Mouse (Mus musculus) heart, adult 8-10 months (tissue): ENCODE measurements around the gene Smoc2. TPM values are rescaled to one million over a fixed set of nuclear protein-coding genes. Genes with fewer than 3 reads are reported as not detected.

Experiments used
- DNase-seq: peaks from one replicate; pipeline ENCODE4 v3.0.0; 2022; ENCODE audit warnings: low spot score
- total RNA-seq, 4 experiments: library from RNA; stranded (reverse); gene quantifications; 2 replicates each; pipeline ENCODE4 v1.2.4; 2022

The Smoc2 gene
- total RNA-seq, 4 experiments from 2014 or later = 39.4 to 55.1 (median 46.0) TPM

DNA sequence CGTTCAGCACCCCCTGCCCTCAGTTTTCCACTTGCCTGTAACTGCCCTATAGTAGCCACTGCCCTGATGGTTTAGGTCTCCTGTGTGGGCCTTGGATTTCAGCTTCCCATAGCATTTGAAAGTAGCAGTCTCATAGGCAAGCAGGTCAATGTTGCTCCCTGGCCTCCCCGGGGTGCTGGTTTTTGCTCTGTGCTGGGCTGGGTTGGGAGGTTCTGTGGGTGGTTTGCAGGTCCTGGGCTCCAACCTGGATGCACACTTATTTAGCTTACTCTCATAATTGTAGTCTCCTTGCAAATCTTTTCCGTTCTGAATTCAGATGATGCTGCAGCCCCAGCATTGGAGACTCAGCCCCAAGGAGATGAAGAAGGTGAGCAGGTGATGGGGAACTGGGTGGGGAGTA, 67.6 kb downstream of the Smoc2 start:
- DNase-seq = no peak

DNA sequence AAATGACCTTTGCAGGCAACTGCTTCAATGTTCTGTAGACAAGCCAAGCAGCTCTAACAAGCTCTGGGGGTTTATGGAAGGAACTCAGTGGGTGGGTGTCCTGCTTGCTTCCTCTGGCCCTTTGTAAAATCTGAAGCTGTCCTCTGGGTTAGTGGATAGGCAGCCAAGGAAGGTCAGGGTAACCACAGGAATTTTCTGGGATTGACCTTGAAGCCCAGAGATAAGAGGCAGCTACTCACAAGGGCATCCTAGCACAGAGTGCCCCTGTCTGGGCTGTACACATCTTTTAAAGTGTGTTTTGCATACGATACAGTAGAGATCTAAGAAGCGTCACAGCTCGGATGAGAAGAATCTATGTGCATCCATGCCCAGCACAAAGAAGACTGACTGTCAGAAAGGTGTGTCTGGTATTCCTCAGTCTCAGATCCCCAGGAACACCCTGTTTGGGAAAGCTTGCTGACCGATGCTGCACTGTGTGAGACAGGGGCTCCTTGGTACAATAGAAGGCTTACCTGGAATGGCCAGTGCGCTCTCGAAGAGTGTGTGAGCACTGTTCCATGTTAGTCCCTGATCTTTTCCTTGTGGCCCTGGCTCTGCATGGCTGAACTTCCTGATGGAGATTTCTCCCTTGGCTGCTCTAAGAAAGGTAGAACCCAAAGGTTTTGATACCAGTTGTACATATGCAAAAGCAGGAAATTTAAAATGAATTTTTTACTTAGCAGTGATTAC, 69.9 kb downstream of the Smoc2 start:
- DNase-seq = no peak

DNA sequence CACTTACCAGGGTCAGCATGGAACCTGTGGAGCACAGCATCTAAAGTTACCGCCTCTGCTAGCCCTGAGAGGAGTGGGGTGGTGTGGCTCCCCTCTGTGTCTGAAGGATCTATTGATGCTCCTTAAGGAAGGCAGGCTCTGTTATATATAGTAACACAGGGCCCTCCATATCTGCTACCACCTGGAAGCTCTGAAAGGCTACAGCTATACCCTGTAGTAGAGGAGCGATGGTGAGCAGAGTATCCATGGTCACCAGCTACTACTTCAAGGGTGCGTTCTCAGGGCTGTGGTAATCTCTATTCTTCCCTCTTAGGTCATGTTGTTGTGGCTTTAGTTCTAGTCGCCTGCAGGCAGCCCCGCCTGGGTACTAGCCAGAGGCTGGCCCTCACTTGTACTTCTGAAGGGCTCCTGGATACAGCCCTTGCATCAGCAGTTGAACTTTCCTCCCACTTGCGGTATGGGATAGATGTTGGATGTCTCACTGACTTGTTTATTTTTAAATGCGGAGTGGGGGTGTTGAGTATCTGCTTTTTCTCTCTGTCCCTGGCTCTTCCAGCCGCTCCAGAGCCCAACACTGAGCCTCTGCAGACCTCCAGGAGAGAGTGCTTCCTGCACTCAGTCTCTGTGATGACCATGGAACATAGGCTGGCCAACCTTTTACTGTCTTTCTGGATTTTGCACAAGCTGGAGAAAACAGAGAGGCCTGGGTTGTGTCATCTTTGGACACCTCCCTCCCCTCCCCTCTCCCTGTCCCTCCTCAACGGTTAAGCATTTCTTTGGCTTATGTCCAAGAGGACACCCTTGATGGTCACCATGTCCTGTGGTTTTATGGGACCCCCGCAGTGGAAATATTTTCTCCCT, 74.1 kb downstream of the Smoc2 start:
- DNase-seq = no peak

DNA sequence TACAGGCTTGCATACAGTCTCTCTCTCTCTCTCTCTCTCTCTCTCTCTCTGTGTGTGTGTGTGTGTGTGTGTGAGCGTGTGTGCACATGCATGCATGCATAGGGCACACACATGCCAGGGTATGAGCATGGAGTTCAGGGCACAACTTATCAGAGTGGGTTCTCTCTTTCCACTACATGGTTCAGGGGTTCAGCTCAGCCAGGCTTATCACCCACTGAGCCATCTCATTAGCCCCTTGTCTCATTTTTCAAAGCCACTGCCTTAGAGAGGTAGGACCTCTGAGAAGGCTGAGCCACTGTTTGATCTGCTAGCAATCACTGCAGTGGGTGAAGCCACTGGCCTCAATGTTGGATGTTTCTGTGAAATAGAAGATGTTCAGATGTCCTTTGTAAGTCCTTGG, 82.2 kb downstream of the Smoc2 start:
- DNase-seq = no peak

DNA sequence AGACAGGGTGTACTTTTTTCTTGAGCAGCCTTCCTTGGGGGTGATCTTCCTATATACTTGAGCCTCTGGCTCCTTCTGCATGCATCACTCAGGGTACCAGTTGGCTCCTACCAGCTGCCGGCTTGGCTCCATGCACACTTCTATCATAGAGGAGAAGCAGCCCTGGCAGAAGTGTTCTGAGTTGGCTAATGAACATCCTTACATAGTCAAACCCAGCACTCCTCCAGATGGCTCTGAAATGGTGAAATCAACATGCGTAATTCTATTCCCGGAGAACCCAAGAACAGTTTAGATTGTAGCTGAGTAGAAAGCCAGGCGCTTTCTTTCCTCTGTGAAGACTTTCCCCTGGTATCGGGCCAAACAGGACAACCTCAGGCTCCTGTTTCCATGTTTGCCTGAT, 91.2 kb downstream of the Smoc2 start:
- DNase-seq = no peak

DNA sequence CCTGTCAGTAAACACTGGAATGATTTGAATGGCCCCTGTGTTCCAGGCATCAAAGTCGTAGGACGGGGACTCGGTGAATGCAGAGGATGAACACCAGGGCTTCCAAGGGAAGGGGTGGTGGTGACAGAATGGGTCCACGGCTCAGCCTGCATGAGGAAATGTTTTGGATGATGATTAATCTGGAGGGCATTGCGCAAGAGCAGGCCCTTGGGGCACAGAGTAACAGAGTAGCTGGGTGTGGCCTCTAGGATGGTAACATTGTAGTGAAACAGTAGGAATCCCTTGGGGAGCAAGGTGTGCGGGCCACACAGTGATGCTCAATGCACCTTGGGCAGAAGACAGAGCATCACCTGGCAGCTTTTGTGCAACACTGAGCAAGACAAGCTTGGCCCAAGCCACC, 92.3 kb downstream of the Smoc2 start:
- DNase-seq = peak; percentile 42

DNA sequence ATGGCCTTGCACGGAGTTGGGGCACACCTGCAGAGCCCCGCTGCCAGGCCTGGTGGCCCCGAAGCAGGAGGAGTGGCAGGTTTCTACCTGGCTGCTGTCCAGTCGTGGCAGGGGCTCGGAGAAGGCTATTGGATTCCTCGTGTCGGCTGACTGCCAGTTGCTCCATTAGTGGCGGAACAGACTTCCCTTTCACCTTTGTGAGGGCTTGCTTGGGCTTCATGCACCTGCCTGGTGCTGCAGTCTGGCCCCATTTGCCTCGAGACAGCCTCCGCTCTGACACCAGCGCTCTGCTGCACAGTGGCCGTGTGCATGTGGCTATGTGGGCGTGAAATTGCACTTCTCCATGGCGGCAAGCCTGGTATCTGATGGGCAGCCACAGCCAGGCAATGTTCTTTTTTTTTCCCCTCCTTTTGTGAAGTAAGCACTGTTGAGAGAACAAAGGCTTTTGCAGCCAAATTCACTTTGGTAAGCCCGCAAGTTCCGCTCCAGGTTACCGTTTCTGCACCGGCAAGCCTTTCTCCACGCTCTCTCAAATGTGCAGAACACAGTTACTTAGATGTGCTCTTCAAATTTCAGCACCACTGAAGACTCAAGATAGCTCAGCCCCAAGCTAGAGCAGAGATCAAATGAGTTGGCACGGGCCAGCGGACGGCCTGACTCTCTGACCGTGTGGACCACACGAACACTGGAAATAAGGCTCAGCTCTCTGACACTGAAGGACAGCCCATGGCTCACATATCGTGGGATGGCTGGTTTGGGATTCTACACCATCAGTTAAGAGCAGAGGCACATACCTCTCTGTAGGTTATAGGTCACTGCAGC, 93.2 kb downstream of the Smoc2 start:
- no peak for DNase-seq

DNA sequence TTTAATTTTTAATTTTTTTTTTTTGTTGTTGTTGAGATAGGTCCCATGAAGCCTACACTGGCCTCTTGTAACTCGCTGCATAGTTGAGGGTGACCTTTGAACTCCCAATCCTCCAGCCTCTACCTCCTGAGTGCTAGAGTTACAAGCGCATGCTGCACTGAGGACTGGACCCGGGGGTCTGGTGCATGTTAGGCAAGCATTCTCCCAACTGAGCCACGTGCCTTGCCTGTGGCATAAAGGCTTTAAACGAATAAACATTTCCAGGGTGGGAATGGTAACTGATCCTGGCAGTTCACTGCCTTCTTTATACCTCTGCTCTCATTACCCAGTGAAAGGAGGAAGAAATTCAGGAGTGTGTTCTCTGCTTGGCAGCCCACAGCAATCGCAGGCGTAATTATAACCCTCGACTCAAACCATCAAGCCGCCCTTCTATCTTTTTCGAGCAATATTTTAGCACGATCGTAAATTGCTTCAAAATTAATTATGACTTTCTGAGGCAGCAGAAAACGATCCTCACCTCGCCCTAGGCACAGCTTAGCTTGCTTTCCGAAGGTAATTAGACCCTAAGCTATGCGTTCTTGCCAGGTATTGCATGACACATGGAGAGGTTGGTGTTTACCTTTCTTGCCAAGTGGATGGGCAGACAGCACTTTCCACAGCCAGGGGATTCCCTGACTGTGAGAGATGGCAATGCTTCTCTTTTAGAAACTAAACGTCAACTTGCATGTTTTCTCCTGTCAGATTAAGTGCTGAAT, 99.6 kb downstream of the Smoc2 start:
- DNase-seq = no peak

DNA sequence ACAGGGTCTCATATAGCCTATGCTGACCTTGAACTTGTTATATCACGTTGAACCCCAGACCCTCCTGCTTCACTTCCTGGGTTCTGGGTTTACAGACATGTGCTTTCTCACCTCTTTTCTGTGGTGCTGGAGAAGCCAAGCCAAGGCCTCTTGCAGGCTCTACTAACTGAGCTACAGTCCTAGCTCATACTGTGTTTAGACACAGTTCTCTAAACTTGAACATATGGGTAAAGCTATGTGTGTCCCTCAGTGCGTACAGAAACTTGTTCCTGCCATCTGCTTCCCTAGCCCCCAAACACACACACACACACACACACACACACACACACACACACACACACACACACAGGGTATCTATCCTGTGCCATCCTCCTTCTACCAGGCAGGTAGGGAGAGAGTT, 100.2 kb downstream of the Smoc2 start:
- no peak for DNase-seq

DNA sequence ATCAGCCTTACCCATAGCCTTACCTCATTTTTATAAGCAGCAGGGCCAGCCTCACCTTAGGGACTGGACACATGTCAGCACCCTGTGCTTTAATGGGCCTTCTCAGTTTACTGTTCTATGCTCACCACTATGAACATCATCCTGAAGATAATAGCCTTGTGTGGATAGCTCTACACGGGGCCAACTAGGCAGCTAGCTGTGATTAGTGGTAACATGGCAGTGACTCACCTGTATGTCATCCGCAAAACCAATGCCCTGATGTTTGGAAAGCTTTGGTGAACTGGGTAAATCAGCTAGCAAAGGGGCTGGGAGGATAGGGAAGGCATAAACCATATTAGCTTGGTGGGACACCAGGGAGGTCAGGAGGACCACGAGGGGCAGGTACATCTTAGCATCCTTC, 100.7 kb downstream of the Smoc2 start:
- DNase-seq = no peak

DNA sequence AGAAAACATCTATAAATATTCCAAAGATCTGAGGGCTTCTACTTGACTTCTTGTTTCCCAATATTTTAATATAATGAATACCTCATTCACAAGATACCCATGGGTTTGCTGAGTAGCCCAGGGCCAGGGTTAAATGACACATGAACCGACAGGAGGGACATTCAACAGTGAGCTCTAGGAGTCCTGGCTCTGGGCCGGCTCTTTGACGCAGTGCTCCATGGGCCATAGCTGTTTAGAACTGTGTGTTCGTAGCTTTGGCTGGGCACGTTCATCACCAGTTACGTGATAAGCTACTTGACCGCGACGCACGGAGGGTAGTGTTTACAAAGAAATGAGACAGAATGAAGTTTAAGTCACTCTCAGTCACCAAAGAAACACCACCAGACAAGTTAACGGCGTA, 101.2 kb downstream of the Smoc2 start:
- no peak for DNase-seq

DNA sequence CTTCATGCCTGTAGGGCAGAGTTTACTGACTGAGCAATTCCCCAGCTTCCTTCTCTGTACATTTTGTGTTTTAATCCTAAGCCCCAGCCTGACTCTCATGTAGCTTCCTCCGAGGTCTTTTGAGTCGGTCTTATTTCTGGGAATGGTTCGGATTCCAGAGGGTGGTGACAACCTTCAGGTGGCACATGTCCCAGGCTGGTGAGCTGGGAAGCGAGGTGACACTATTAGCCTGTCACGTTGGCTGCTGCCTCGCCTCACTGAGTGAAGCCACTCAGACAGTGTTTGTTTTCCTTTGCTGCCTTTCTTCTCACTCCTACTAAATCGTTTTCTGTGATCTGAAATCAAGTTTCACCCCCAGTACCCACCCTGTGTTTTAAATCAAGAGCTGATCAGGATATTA, 102.2 kb downstream of the Smoc2 start:
- no peak for DNase-seq

DNA sequence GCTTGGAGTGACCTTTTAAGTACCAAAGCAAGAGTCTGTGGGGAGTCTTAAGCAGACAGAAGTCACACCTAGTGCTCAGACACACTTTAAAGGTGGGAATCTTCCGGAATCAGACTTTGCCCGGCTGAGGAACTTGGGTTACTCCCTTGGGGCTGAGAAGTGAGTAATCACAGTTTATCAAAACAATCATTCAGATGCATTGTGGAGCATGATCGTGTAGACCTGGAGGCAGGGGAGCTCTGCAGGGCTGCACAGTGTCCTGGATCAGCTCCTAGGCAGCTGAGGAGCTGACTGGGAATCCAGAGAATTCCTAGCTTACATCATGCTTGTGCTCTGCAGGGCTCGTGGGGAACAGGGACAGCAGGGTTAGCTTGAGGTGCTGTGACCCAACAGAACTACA, 104.7 kb downstream of the Smoc2 start:
- no peak for DNase-seq

DNA sequence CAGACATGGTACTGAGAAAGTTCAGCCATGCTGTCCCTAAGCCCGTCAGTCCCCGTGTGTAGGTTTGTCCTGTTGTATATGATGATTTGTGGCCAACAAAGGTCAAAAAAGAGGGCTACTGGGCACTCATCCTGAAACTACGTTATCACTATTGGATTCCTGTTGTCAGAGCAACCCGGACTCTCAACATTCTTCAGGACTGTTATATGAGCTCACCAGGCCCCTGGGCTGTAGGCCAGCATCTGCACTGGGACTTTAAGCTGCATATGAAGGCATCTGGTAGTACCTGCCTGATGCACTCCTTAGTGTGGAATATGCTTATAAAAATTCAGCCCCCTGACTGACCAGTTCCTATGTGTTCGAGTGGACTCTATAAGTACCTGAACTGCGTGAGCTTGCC, 105.7 kb downstream of the Smoc2 start:
- peak; percentile 20 for DNase-seq

DNA sequence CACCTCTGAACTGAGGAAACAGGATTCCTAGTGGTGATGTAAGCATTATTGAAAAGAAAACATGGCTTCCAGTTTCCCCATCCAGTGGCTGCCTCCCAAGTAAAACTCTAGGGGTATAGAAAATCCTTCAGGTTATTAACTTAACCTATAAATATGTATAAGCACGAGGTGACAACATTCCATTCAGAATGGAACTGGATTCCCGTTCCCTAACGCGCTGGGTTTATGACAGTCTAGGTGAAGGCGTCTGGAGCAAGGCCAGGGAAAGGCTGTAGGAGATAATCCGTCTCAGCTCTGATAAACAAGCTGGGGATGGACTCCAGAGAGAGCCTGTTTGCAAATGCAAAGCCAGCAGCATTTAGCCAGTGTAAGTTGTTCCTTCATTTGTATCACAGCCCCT, 108.0 kb downstream of the Smoc2 start:
- DNase-seq = no peak

DNA sequence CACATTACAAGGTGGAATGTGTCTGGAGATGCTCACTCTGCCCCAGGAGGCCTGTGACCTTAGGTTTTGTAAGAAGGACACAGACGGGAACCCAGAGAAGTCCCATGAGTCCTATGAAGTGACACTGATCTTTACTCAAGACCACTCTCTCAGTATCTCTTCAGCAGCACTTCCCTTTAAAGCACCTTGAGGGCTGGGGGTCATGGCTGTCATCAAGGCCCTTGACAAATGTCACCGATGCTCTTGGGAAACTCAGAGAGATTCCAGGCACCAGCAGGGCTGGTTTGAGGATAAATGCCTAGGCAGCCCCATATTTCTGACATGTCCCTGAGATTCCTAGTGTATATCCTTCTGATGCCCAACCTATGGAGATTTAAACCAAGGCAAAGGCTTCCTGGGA, 113.1 kb downstream of the Smoc2 start:
- DNase-seq = no peak

DNA sequence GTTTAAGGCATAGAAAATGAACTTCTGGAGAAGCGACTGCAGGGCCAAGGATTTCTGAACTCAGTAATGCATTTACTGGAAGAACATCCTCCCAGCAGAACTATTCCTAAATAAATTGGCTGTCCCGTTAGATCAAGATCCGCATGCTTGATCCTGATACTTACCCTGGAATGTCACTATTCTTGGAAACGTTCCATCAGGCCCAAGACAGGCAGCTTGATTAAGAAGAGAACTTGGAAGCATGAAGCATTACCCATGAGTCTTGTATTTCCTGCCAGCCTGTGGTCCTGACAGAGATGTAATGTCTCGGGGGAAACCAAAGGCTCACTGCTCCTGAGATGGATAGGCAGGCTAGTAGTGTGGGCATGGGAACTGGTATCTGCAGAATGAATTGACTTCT, 115.6 kb downstream of the Smoc2 start:
- no peak for DNase-seq

DNA sequence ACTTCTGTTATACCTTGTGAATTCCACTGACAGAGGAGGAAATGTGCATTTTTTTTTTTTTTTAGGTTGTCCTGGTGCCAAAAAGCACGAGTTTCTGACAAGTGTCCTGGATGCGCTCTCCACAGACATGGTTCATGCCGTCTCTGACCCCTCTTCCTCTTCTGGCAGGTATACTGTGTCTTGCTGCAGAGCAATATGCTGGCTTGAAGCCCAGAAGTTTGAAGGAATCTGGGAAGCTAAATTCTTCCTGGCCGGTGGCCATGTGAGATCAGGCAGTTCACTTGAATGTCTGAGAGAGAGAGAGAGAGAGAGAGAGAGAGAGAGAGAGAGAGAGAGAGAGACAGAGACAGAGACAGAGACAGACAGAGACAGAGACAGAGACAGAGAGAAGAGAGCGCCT, 118.2 kb downstream of the Smoc2 start:
- DNase-seq = peak; percentile 26

DNA sequence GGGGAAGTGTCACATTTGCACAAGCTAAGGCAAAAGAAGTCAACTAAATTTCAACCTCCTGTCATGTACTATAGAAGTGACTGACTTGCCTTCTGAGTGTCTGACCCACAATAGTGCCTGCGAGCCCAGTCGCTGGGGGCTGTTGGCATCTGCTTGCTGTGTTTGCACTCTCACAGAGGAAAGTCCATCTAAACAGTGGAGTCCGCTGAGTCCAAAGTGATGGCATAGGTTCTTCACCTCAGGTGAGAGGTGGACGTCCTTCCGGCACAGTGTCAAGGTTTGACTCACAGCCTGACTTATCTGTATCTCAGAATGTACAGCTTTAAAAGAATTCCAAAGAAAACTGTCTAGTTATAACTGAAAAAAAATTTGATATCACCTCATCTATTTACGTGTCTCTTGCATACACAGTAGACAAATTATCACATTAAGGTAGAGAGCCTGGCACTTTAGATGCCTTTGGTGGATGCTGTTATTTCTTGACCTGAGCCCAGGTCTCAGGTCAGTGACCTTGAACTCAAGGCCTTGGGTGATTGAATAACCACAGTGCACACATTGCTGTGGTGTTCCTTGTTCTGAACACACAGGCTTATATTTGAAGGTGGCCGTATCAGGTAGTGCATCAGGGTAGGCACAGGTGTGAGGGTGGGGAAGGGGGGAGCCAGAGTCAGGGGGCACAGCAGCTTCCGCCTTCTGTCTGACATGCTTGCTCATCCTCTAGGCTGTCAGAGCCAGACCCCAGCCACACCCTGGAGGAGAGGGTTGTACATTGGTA, 119.5 kb downstream of the Smoc2 start:
- no peak for DNase-seq

DNA sequence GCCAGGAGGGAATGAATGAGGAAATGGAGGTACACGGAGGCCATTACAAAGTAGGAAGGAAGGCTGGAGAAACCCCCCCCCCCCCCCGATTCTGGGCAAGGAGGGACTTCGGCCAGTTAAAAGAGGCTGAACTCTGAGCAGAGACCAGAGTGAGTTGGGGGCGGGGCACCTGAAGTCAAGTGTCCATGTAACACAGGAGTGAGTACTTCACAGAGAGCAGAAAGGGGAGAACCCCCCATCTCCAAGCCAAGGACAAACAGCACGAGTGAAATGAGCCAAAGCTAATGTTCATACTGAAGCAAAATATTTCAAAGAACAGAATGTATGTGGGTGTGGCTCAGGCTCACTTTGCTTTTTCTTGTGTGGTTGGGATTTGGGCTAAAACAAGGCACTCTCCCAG, 121.7 kb downstream of the Smoc2 start:
- no peak for DNase-seq

DNA sequence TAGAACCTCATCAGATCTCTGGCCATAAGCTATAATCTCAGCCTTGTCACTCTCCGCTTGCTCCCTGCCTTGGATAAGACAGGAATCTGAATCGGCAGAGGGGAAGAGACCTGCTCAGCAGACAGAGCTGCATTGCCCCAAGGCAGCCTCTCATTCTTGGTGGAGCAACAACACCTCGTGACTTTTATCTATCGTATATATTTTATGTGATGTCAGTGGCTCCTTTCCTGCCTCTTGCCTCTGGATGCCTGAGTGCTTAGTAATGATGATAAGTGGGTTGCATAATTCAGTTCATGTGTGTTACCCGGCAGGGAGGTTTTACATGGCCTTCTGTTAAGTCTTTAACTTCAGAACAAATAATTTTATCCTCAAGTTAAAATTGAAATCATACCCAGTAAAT, 128.6 kb downstream of the Smoc2 start:
- DNase-seq = no peak
